Mouse (Mus musculus) myocyte (in vitro differentiated cells): ENCODE results near the gene Gm45713.

ENCODE experiments used
- MAX ChIP-seq: IDR thresholded peaks from one replicate; pipeline ENCODE4 v1.6.1; 2011; ENCODE audit warnings: low read depth, mild to moderate bottlenecking, control low read depth
- POLR2A ChIP-seq: IDR thresholded peaks from one replicate; pipeline ENCODE4 v1.6.1; 2011; ENCODE audit warnings: low read depth, mild to moderate bottlenecking, control low read depth, moderate library complexity; ENCODE audit not compliant: insufficient read length
- TCF12 ChIP-seq: IDR thresholded peaks from one replicate; pipeline ENCODE4 v1.6.1; 2011; ENCODE audit warnings: mild to moderate bottlenecking, control low read depth; ENCODE audit not compliant: poor library complexity, insufficient read depth, severe bottlenecking

- TF ChIP-seq TCF12, result no peak
- no peak for TF ChIP-seq MAX
- TF ChIP-seq POLR2A, result no peak
Observed at GRCm38 (mm10) chr7:45131850-45132249, 4.2 kb downstream of the Gm45713 start.
